In the genomic region with DNA sequence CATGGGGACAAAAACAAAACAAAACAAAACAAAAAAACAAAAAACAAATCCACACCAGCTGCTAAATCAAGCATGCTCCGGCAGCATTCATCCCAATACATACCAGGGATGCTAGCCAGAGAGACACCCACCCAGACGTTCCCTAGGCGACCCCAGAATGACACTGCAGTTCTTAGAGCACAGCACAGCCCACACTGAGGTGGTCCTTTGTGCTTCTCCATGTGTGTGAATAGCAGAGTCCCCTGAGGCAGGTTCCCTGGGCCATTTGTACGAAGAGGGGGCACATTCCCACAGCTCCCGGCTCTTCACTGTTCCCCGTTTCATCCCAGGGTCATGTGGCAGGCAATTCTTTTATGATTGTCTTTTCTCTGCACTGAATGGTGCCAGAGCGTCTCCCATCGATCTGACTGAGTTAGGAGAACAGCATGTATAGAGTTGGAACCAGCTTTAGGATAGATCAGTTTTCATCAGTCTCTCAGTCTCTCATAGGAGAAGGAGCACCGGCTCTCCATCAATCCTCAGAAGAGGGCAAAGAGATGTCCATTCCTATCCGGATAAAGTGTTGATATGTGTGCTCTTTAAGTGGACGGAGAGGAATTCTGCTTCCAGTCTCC, we compare ENCODE assay signal across 14 mouse cellular contexts.
DNase-seq lines count a peak whose midpoint lies in the region; ATAC-seq and TF ChIP-seq lines count a peak whose summit lies in the region.
"Had no signal": no experiment of that assay in that cellular context is flagged by ENCODE, and none has a peak within 500 bp of the region (broad histone marks: within the 10 kb centered on the region; RNA-seq: fewer than 3 reads in every experiment).

No protein-coding gene starts in this region.

- 49% methylated on average over 11 of the region's 11 CpGs for WGBS in heart, embryonic 10.5 days
- 57% methylated on average over 11 of the region's 11 CpGs for WGBS in heart, adult 2 months
- 20% methylated on average over 11 of the region's 11 CpGs for WGBS in forebrain, embryonic 11.5 days
- 20% methylated on average over 11 of the region's 11 CpGs for WGBS in hindbrain, postnatal 0 days
- 16% methylated on average over 11 of the region's 11 CpGs for WGBS in neural tube, embryonic 12.5 days
- WGBS in thymus, adult 2 months = 79% methylated on average over 11 of the region's 11 CpGs

- H3K36me3 ChIP-seq in heart, embryonic 10.5 days = no peaks in the 10 kb centered on the region
- H3K36me3 ChIP-seq in heart, adult 2 months (ENCODE audit: control insufficient read depth, insufficient read depth, low read length) = no peaks in the 10 kb centered on the region
- H3K36me3 ChIP-seq in forebrain, embryonic 11.5 days (ENCODE audit: control insufficient read depth, insufficient read depth, low read length) = no peaks in the 10 kb centered on the region
- H3K36me3 ChIP-seq in hindbrain, postnatal 0 days (ENCODE audit: insufficient read depth, low read length) = no peaks in the 10 kb centered on the region
- no peaks in the 10 kb centered on the region for H3K36me3 ChIP-seq in neural tube, embryonic 12.5 days
- H3K36me3 ChIP-seq in thymus, adult 2 months (ENCODE audit: control insufficient read depth, insufficient read depth, low read length) = no peaks in the 10 kb centered on the region
- H3K36me3 ChIP-seq: G1E; limb, embryonic 13.5 days had no signal

- H3K4me2 ChIP-seq in forebrain, embryonic 11.5 days (ENCODE audit: low read depth, low read length, severe bottlenecking) = no peak overlapping the region
- no peak overlapping the region for H3K4me2 ChIP-seq in hindbrain, postnatal 0 days (ENCODE audit: low read depth, low read length)
- no peak overlapping the region for H3K4me2 ChIP-seq in neural tube, embryonic 12.5 days (replicated peaks)
- H3K4me2 ChIP-seq: limb, embryonic 13.5 days had no signal

- peak; percentile 78 for DNase-seq in heart, embryonic 10.5 days (ENCODE audit: low spot score)
- DNase-seq in heart, adult 2 months = no peak
- DNase-seq in forebrain, embryonic 11.5 days (ENCODE audit: low spot score) = peak; percentile 74
- DNase-seq in hindbrain, postnatal 0 days (ENCODE audit: low spot score) = peak; percentile 28
- no peak for DNase-seq in thymus, adult 2 months
- DNase-seq in left cerebral cortex, adult 18-20 months (ENCODE audit: low spot score in 2 of 2) = no peak
- DNase-seq in MN1 (ENCODE audit: low spot score) = no peak
- DNase-seq: heart, postnatal 14 days; kidney, adult 2 months; lung, adult 2 months; thymus, adult 18-20 months had no signal

- no peak overlapping the region for H3K9ac ChIP-seq in heart, adult 2 months (ENCODE audit: low read depth, low read length)
- H3K9ac ChIP-seq in forebrain, embryonic 11.5 days (ENCODE audit: low read length) = no peak overlapping the region; the same call in 1 of the 2 replicates
- H3K9ac ChIP-seq in hindbrain, postnatal 0 days (replicated peaks; ENCODE audit: low read length) = no peak overlapping the region
- no peak overlapping the region for H3K9ac ChIP-seq in neural tube, embryonic 12.5 days
- H3K9ac ChIP-seq: limb, embryonic 13.5 days had no signal

- no peak for TF ChIP-seq EP300 in heart, adult 2 months (IDR thresholded peaks at IDR 0.05; ENCODE audit: insufficient read depth, low read depth, low read length)

- no peak overlapping the region for H3K27ac ChIP-seq in heart, embryonic 10.5 days
- H3K27ac ChIP-seq in heart, adult 2 months = no peak overlapping the region
- peak overlapping the region; percentile 87 for H3K27ac ChIP-seq in forebrain, embryonic 11.5 days (ENCODE audit: low read depth, low read length)
- no peak overlapping the region for H3K27ac ChIP-seq in hindbrain, postnatal 0 days
- H3K27ac ChIP-seq in neural tube, embryonic 12.5 days = peak overlapping the region; percentile 75; the same call in 1 of the 2 replicates
- H3K27ac ChIP-seq in thymus, adult 2 months (ENCODE audit: control insufficient read depth, insufficient read depth, low read length) = no peak overlapping the region
- H3K27ac ChIP-seq: limb, embryonic 13.5 days had no signal

- intact Hi-C loops in heart, adult 2 months (cut with DNase I) = no loop called here

- ATAC-seq in forebrain, embryonic 11.5 days (replicated peaks; ENCODE audit: low FRiP score) = peak; percentile 84
- peak; percentile 59; the same call in 1 of the 2 replicates for ATAC-seq in hindbrain, postnatal 0 days
- ATAC-seq in neural tube, embryonic 12.5 days (ENCODE audit: low FRiP score, low read depth) = peak; percentile 77

- no peak overlapping the region for H3K4me3 ChIP-seq in heart, embryonic 10.5 days
- H3K4me3 ChIP-seq in heart, adult 2 months = no peak overlapping the region
- no peak overlapping the region for H3K4me3 ChIP-seq in forebrain, embryonic 11.5 days (ENCODE audit: low read depth, low read length)
- no peak overlapping the region for H3K4me3 ChIP-seq in hindbrain, postnatal 0 days (ENCODE audit: low read length)
- no peak overlapping the region for H3K4me3 ChIP-seq in neural tube, embryonic 12.5 days
- no peak overlapping the region for H3K4me3 ChIP-seq in thymus, adult 2 months (ENCODE audit: control insufficient read depth, insufficient read depth, low read length)
- H3K4me3 ChIP-seq: limb, embryonic 13.5 days had no signal

- H3K79me2 ChIP-seq in heart, adult 2 months (replicated peaks; ENCODE audit: control insufficient read depth, insufficient read depth, low read length) = no peaks in the 10 kb centered on the region

- no peaks in the 10 kb centered on the region for H3K9me3 ChIP-seq in heart, embryonic 10.5 days
- 0 out of 2 replicates have a peak, but pooled peaks cover 2% of the 10 kb centered on the region for H3K9me3 ChIP-seq in forebrain, embryonic 11.5 days (ENCODE audit: control insufficient read depth, low read length)
- no peaks in the 10 kb centered on the region for H3K9me3 ChIP-seq in hindbrain, postnatal 0 days (ENCODE audit: low read length)
- H3K9me3 ChIP-seq in neural tube, embryonic 12.5 days = peaks cover 2% of the 10 kb centered on the region; the same call in 1 of the 2 replicates

- TF ChIP-seq CTCF in heart, adult 2 months (IDR thresholded peaks at IDR 0.05) = no peak
- no peak for TF ChIP-seq CTCF in hindbrain, postnatal 0 days (IDR thresholded peaks at IDR 0.05; ENCODE audit: low read depth)
- TF ChIP-seq CTCF in thymus, adult 2 months (IDR thresholded peaks at IDR 0.05; ENCODE audit: borderline replicate concordance, control insufficient read depth, extremely low read depth, insufficient read depth, low read length, poor library complexity) = no peak

- H3K4me1 ChIP-seq in heart, embryonic 10.5 days = 0 out of 2 replicates have a peak, but pooled peaks cover 3% of the 10 kb centered on the region
- no peaks in the 10 kb centered on the region for H3K4me1 ChIP-seq in heart, adult 2 months (ENCODE audit: control insufficient read depth, insufficient read depth, low read length)
- H3K4me1 ChIP-seq in forebrain, embryonic 11.5 days (replicated peaks; ENCODE audit: control insufficient read depth, insufficient read depth, low read length) = peaks cover 15% of the 10 kb centered on the region
- peaks cover 13% of the 10 kb centered on the region for H3K4me1 ChIP-seq in hindbrain, postnatal 0 days (ENCODE audit: insufficient read depth, low read length)
- H3K4me1 ChIP-seq in neural tube, embryonic 12.5 days = peaks cover 29% of the 10 kb centered on the region
- H3K4me1 ChIP-seq in thymus, adult 2 months (replicated peaks; ENCODE audit: control insufficient read depth, insufficient read depth, low read length) = no peaks in the 10 kb centered on the region

- H3K27me3 ChIP-seq in heart, embryonic 10.5 days (ENCODE audit: insufficient read depth, poor library complexity, severe bottlenecking) = no peaks in the 10 kb centered on the region
- no peaks in the 10 kb centered on the region for H3K27me3 ChIP-seq in heart, adult 2 months (ENCODE audit: control insufficient read depth, insufficient read depth, low read length)
- H3K27me3 ChIP-seq in forebrain, embryonic 11.5 days (ENCODE audit: control insufficient read depth, insufficient read depth, low read length) = no peaks in the 10 kb centered on the region
- no peaks in the 10 kb centered on the region for H3K27me3 ChIP-seq in hindbrain, postnatal 0 days (ENCODE audit: insufficient read depth, low read length)
- no peaks in the 10 kb centered on the region for H3K27me3 ChIP-seq in neural tube, embryonic 12.5 days (replicated peaks)
- no peaks in the 10 kb centered on the region for H3K27me3 ChIP-seq in thymus, adult 2 months (ENCODE audit: control insufficient read depth, insufficient read depth, low read length)
- H3K27me3 ChIP-seq: limb, embryonic 13.5 days had no signal

- no peak for TF ChIP-seq POLR2A in heart, adult 2 months (IDR thresholded peaks at IDR 0.05; ENCODE audit: insufficient read depth, low read depth, low read length)
- TF ChIP-seq POLR2A in thymus, adult 2 months (IDR thresholded peaks at IDR 0.05; ENCODE audit: control insufficient read depth, extremely low read depth, insufficient read depth, low read length, poor library complexity) = no peak

Comparison
In these comparisons a context has a peak if more than half of its experiments do, and no peak if none do; other contexts are left out.
1. DNase-seq: peak in heart, embryonic 10.5 days (single experiment), forebrain, embryonic 11.5 days (single experiment) and hindbrain, postnatal 0 days (single experiment); none in heart, adult 2 months (0 of 2), thymus, adult 2 months (single experiment), left cerebral cortex, adult 18-20 months (0 of 2) and MN1 (single experiment).
2. H3K27ac ChIP-seq: peak in forebrain, embryonic 11.5 days (single experiment) and neural tube, embryonic 12.5 days (single experiment); none in heart, embryonic 10.5 days (single experiment), heart, adult 2 months (single experiment), hindbrain, postnatal 0 days (single experiment) and thymus, adult 2 months (single experiment).
3. Peak in every context shown above with its lines, with median percentiles within 50 percentile points of each other: ATAC-seq.